Mouse (Mus musculus) kidney, adult 2 months (tissue): ENCODE measurements around the gene Zfp536. TPM values are rescaled to one million over a fixed set of nuclear protein-coding genes. Genes with fewer than 3 reads are reported as not detected.

ENCODE experiments used
- DNase-seq: peaks from one replicate; pipeline ENCODE4 v3.0.0; 2021
- H3K27ac ChIP-seq: fragments of 200-500 bp; 2 replicates; pipeline ENCODE4 v1.5.1; 2012; ENCODE audit warnings: low read depth, low read length, control low read depth, inconsistent platforms; ENCODE audit not compliant: insufficient read depth
- H3K27me3 ChIP-seq: fragments of 200-500 bp; replicated peaks from 2 replicates; pipeline ENCODE4 v1.6.1; 2012; ENCODE audit warnings: mild to moderate bottlenecking, moderate library complexity, low read length, inconsistent platforms; ENCODE audit not compliant: control insufficient read depth, insufficient read depth
- H3K36me3 ChIP-seq: fragments of 200-500 bp; 2 replicates; pipeline ENCODE4 v1.6.1; 2012; ENCODE audit warnings: mild to moderate bottlenecking, moderate library complexity, low read length, inconsistent platforms; ENCODE audit not compliant: control insufficient read depth, insufficient read depth
- H3K4me1 ChIP-seq: fragments of 200-500 bp; 2 replicates; pipeline ENCODE4 v1.6.1; 2011; ENCODE audit warnings: low read length; ENCODE audit not compliant: control insufficient read depth, insufficient read depth
- H3K4me3 ChIP-seq: fragments of 200-500 bp; 2 replicates; pipeline ENCODE4 v1.5.1; 2011; ENCODE audit warnings: mild to moderate bottlenecking, low read depth, low read length, control low read depth; ENCODE audit not compliant: insufficient read depth
- CTCF ChIP-seq: fragments of 200-500 bp; conservative IDR thresholded peaks from 2 replicates; pipeline ENCODE4 v1.5.1; 2011; ENCODE audit warnings: low read depth, mild to moderate bottlenecking, control low read depth, low read length, moderate library complexity, mixed read lengths; ENCODE audit not compliant: insufficient read depth, insufficient read length
- POLR2A ChIP-seq: fragments of 200-500 bp; IDR thresholded peaks from one replicate; pipeline ENCODE4 v1.6.1; 2011; ENCODE audit warnings: low read depth, low read length, control low read depth
- WGBS: fragments of 180-500 bp; shearing (Covaris S2); methylation state at CpG from one replicate; pipeline ENCODE4 v1.1.7; 2018; 5-methylcytosine and 5-hydroxymethylcytosine counted together
- polyA plus RNA-seq: library from polyadenylated mRNA; depleted of rRNA; stranded (reverse); fragments of >200 nt; gene quantifications from 2 replicates; pipeline ENCODE4 v1.2.3, GENCODE M21; 2012

The Zfp536 gene
- polyA plus RNA-seq, 1 experiment = 0.11 TPM

GRCm38 (mm10) chr7:37732741-37733140 is 40.7 kb downstream of the Zfp536 start:
- H3K27ac ChIP-seq = no peak overlapping the region
- H3K4me3 ChIP-seq = no peak overlapping the region
- no peaks in the 10 kb centered on the region for H3K36me3 ChIP-seq
- DNase-seq = no peak
- no peaks in the 10 kb centered on the region for H3K27me3 ChIP-seq
- no peaks in the 10 kb centered on the region for H3K4me1 ChIP-seq
- TF ChIP-seq CTCF (no peak), POLR2A (no peak)
- WGBS = 43% methylated on average over 4 of the region's 4 CpGs

GRCm38 (mm10) chr7:37727746-37728145 is 45.7 kb downstream of the Zfp536 start:
- Histone ChIP-seq H3K27ac (no peak overlapping the region), H3K27me3 (no peaks in the 10 kb centered on the region), H3K4me3 (no peak overlapping the region), H3K4me1 (no peaks in the 10 kb centered on the region), H3K36me3 (no peaks in the 10 kb centered on the region)
- TF ChIP-seq CTCF (no peak), POLR2A (no peak)
- WGBS = 77% methylated on average over 8 of the region's 8 CpGs
- no peak for DNase-seq

- H3K4me3 ChIP-seq = no peak overlapping the region
- no peak for TF ChIP-seq POLR2A
- TF ChIP-seq CTCF = no peak
- H3K36me3 ChIP-seq = no peaks in the 10 kb centered on the region
- H3K27ac ChIP-seq = no peak overlapping the region
- no peaks in the 10 kb centered on the region for H3K27me3 ChIP-seq
- 55% methylated on average over 9 of the region's 9 CpGs for WGBS
- no peaks in the 10 kb centered on the region for H3K4me1 ChIP-seq
- no peak for DNase-seq
Measured at GRCm38 (mm10) chr7:37724002-37724790, 49.2 kb downstream of the Zfp536 start.

GRCm38 (mm10) chr7:37723191-37723592 is 50.2 kb downstream of the Zfp536 start:
- no peaks in the 10 kb centered on the region for H3K27me3 ChIP-seq
- no peak for DNase-seq
- no peak overlapping the region for H3K27ac ChIP-seq
- H3K36me3 ChIP-seq = no peaks in the 10 kb centered on the region
- no peaks in the 10 kb centered on the region for H3K4me1 ChIP-seq
- no peak for TF ChIP-seq POLR2A
- TF ChIP-seq CTCF = no peak
- no peak overlapping the region for H3K4me3 ChIP-seq
- 59% methylated on average over 7 of the region's 7 CpGs for WGBS

- H3K27ac ChIP-seq = no peak overlapping the region
- no peaks in the 10 kb centered on the region for H3K36me3 ChIP-seq
- no peak for TF ChIP-seq POLR2A
- no peak for TF ChIP-seq CTCF
- H3K4me3 ChIP-seq = no peak overlapping the region
- 77% methylated on average over 4 of the region's 4 CpGs for WGBS
- no peaks in the 10 kb centered on the region for H3K4me1 ChIP-seq
- no peak for DNase-seq
- no peaks in the 10 kb centered on the region for H3K27me3 ChIP-seq
Measured at GRCm38 (mm10) chr7:37721676-37722075, 51.8 kb downstream of the Zfp536 start.

- no peaks in the 10 kb centered on the region for H3K36me3 ChIP-seq
- 46% methylated on average over 15 of the region's 15 CpGs for WGBS
- no peaks in the 10 kb centered on the region for H3K4me1 ChIP-seq
- TF ChIP-seq CTCF = no peak
- no peak for TF ChIP-seq POLR2A
- no peak overlapping the region for H3K4me3 ChIP-seq
- DNase-seq = peak; percentile 5
- no peaks in the 10 kb centered on the region for H3K27me3 ChIP-seq
- no peak overlapping the region for H3K27ac ChIP-seq
Measured at GRCm38 (mm10) chr7:37718671-37719402, 54.6 kb downstream of the Zfp536 start.

- 89% methylated on average over 7 of the region's 7 CpGs for WGBS
- DNase-seq = no peak
Measured at GRCm38 (mm10) chr7:37717071-37717470, 56.4 kb downstream of the Zfp536 start.

More at GRCm38 (mm10) chr7:37717071-37717470, 56.4 kb downstream of the Zfp536 start:
- Histone ChIP-seq H3K4me1 (no peaks in the 10 kb centered on the region), H3K36me3 (no peaks in the 10 kb centered on the region), H3K4me3 (no peak overlapping the region), H3K27me3 (no peaks in the 10 kb centered on the region), H3K27ac (no peak overlapping the region)
- TF ChIP-seq CTCF = no peak
- no peak for TF ChIP-seq POLR2A
